Mouse (Mus musculus): ENCODE results near the gene Gdf11. TPM values are rescaled to one million over a fixed set of nuclear protein-coding genes. Genes with fewer than 3 reads are reported as not detected.
A peak's percentile ranks its signal among the peaks of the same experiment; 100 is the strongest.

Gdf11 gene
- polyA plus RNA-seq (2014; fragmentation: Nextera tagmentation; extraction: Ambion mirVana), result 10.0 and 10.2 TPM in 2 replicates

- under 1% methylated on average over 69 of the region's 89 CpGs for WGBS
- H3K9me3 ChIP-seq (ENCODE audit: control insufficient read depth, low read length), result no peaks in the 10 kb centered on the region
- ATAC-seq (ENCODE audit: low FRiP score) (peak; percentile 88), DNase-seq (ENCODE audit: low spot score, missing footprints) (peak; percentile 97)
- H3K4me3 ChIP-seq (ENCODE audit: low read depth, low read length), result peak within 1 kb of the TSS; percentile 77
- peak within 1 kb of the TSS; percentile 92 for H3K27ac ChIP-seq (ENCODE audit: low read depth, low read length)
- H3K9ac ChIP-seq (ENCODE audit: low read length), result peak within 1 kb of the TSS; percentile 87
- H3K36me3 ChIP-seq (ENCODE audit: control insufficient read depth, insufficient read depth, low read length), result 0 out of 2 replicates have a peak, but pooled peaks cover 4% of the 10 kb centered on the region
- H3K4me1 ChIP-seq (ENCODE audit: control insufficient read depth, insufficient read depth, low read length), result peaks cover 28% of the 10 kb centered on the region
- H3K27me3 ChIP-seq (ENCODE audit: control insufficient read depth, insufficient read depth, low read length), result peaks cover 6% of the 10 kb centered on the region; the same call in 1 of the 2 replicates
- peak within 1 kb of the TSS; percentile 65 for H3K4me2 ChIP-seq
Measured at GRCm38 (mm10) chr10:128891296-128892094, at the start of gene Gdf11. Gdf11 (minus strand) TSS chr10:128891718.

DNA sequence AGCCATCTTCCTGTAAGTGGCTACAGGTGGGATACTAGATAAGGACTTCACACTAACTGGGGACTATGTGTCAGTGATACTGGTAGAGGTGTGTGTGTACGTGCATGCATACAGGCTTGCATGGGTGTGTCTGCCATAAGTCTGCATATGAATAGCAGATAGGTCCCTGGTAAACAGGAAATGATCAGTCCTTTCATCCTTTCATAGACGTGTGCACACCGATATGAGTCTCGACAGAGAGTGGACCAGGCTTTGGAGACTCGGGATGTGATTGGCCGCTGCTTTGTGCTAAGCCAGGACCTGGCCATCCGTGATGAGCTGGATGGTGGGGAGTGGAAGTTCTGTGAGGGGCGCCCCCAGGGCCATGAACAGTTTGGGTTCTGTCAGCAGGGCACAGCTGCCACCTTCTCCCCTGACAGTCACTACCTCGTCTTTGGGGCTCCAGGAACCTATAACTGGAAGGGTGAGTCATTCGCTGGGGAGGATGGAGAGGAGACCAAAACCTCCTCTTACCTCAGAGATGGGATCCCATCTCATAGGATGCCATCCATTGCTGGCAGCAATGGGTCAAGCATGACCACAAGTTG, 49.0 kb upstream of the Gdf11 start:
- 81% methylated on average over 10 of the region's 10 CpGs for WGBS
- DNase-seq (ENCODE audit: low spot score, missing footprints) (peak; percentile 62), ATAC-seq (ENCODE audit: low FRiP score) (no peak)
- Histone ChIP-seq H3K4me3 (ENCODE audit: low read depth, low read length) (no peak overlapping the region), H3K27ac (ENCODE audit: low read depth, low read length) (no peak overlapping the region), H3K27me3 (ENCODE audit: control insufficient read depth, insufficient read depth, low read length) (no peaks in the 10 kb centered on the region; the same call in 1 of the 2 replicates), H3K36me3 (ENCODE audit: control insufficient read depth, insufficient read depth, low read length) (no peaks in the 10 kb centered on the region), H3K9ac (ENCODE audit: low read length) (no peak overlapping the region), H3K4me2 (no peak overlapping the region), H3K4me1 (ENCODE audit: control insufficient read depth, insufficient read depth, low read length) (no peaks in the 10 kb centered on the region), H3K9me3 (ENCODE audit: control insufficient read depth, low read length) (no peaks in the 10 kb centered on the region)

DNA sequence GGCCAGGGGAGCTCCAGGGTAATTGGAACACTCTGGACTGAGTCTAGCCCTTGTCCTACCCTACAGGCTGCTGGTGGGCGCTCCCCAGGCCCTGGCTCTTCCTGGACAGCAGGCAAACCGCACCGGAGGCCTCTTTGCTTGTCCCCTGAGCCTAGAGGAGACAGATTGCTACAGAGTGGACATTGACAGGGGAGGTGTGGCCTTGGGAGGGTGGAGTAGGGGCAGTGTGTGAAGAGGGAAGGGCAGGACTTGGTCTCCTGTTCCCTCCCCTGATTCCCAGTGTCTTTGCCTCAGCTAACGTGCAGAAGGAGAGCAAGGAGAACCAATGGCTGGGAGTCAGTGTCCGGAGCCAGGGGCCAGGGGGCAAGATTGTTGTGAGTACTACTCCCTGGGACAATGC, 47.5 kb upstream of the Gdf11 start:
- Histone ChIP-seq H3K4me2 (no peak overlapping the region), H3K9ac (ENCODE audit: low read length) (no peak overlapping the region), H3K9me3 (ENCODE audit: control insufficient read depth, low read length) (no peaks in the 10 kb centered on the region), H3K27me3 (ENCODE audit: control insufficient read depth, insufficient read depth, low read length) (peaks cover 15% of the 10 kb centered on the region), H3K27ac (ENCODE audit: low read depth, low read length) (no peak overlapping the region), H3K36me3 (ENCODE audit: control insufficient read depth, insufficient read depth, low read length) (no peaks in the 10 kb centered on the region), H3K4me3 (ENCODE audit: low read depth, low read length) (no peak overlapping the region), H3K4me1 (ENCODE audit: control insufficient read depth, insufficient read depth, low read length) (peaks cover 3% of the 10 kb centered on the region; the same call in 1 of the 2 replicates)
- 66% methylated on average over 5 of the region's 5 CpGs for WGBS
- DNase-seq (ENCODE audit: low spot score, missing footprints), result no peak
- ATAC-seq (ENCODE audit: low FRiP score), result no peak

DNA sequence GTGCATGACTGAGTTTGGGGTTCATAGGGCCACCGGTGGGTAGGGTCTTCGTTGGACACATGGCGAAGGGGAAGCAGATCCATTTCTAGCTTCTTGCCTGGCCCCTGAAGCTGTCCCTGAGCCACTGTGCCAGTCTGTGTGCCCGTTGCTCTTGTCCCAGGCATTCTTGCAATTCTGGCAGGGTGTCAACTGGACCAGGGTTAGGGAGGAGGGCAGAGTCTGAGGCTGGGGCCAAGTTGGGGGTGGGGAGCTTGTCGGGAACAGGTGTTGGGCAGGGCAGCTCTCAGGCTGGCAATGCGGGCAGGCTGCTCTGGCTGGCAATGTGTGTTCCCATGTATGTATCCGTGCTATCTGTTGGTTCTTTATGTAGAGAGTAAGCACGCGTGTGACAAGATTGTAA, 46.9 kb upstream of the Gdf11 start:
- Histone ChIP-seq H3K9me3 (ENCODE audit: control insufficient read depth, low read length) (no peaks in the 10 kb centered on the region), H3K27me3 (ENCODE audit: control insufficient read depth, insufficient read depth, low read length) (peaks cover 20% of the 10 kb centered on the region), H3K4me2 (no peak overlapping the region), H3K4me3 (ENCODE audit: low read depth, low read length) (no peak overlapping the region), H3K4me1 (ENCODE audit: control insufficient read depth, insufficient read depth, low read length) (peaks cover 7% of the 10 kb centered on the region), H3K36me3 (ENCODE audit: control insufficient read depth, insufficient read depth, low read length) (no peaks in the 10 kb centered on the region), H3K27ac (ENCODE audit: low read depth, low read length) (no peak overlapping the region), H3K9ac (ENCODE audit: low read length) (no peak overlapping the region)
- DNase-seq (ENCODE audit: low spot score, missing footprints) (peak; percentile 21), ATAC-seq (ENCODE audit: low FRiP score) (no peak)
- 85% methylated on average over 9 of the region's 9 CpGs for WGBS

DNA sequence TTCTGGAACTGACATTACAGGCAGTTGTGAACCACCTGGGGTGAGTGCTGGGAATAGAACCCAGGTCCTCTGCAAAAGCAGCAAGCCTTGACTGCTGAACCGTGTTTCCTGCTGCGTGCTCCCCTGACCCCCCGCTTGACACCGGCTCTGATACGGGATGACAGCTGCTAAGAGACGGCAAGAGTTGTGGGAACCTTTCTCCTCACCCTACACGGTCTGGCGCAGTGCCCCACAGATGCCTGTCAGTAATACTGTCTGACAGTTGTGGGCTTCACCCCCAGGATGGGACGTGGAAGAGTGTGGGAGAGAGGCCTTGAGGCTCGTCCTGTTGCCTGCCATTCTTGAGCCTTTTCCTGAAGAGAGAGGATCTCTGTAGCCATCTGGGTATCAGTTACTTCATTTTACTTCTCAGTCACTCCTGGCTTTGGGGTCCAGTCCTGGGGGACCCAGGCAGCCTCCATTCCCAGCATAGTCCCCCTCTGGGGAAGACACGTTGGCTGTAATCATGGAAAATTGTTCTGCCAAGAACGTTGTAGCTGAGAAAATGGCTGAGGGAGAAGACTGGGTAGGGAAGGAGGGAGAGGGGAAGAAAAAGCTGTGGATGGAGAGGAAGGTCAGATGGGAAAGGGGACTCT, 46.4 kb upstream of the Gdf11 start:
- Histone ChIP-seq H3K27ac (ENCODE audit: low read depth, low read length) (no peak overlapping the region), H3K9ac (ENCODE audit: low read length) (no peak overlapping the region), H3K4me1 (ENCODE audit: control insufficient read depth, insufficient read depth, low read length) (peaks cover 7% of the 10 kb centered on the region), H3K4me3 (ENCODE audit: low read depth, low read length) (no peak overlapping the region), H3K27me3 (ENCODE audit: control insufficient read depth, insufficient read depth, low read length) (peaks cover 25% of the 10 kb centered on the region), H3K9me3 (ENCODE audit: control insufficient read depth, low read length) (no peaks in the 10 kb centered on the region), H3K4me2 (no peak overlapping the region), H3K36me3 (ENCODE audit: control insufficient read depth, insufficient read depth, low read length) (no peaks in the 10 kb centered on the region)
- ATAC-seq (ENCODE audit: low FRiP score) (no peak), DNase-seq (ENCODE audit: low spot score, missing footprints) (peak; percentile 26)
- 77% methylated on average over 12 of the region's 12 CpGs for WGBS

- no peak overlapping the region for H3K4me2 ChIP-seq
- H3K4me1 ChIP-seq (ENCODE audit: control insufficient read depth, insufficient read depth, low read length), result peaks cover 7% of the 10 kb centered on the region
- no peaks in the 10 kb centered on the region for H3K9me3 ChIP-seq (ENCODE audit: control insufficient read depth, low read length)
- no peak overlapping the region for H3K27ac ChIP-seq (ENCODE audit: low read depth, low read length)
- WGBS, result 78% methylated on average over 8 of the region's 8 CpGs
- H3K36me3 ChIP-seq (ENCODE audit: control insufficient read depth, insufficient read depth, low read length), result no peaks in the 10 kb centered on the region
- ATAC-seq (ENCODE audit: low FRiP score) (no peak), DNase-seq (ENCODE audit: low spot score, missing footprints) (no peak)
- H3K9ac ChIP-seq (ENCODE audit: low read length), result no peak overlapping the region
- no peak overlapping the region for H3K4me3 ChIP-seq (ENCODE audit: low read depth, low read length)
- peaks cover 36% of the 10 kb centered on the region for H3K27me3 ChIP-seq (ENCODE audit: control insufficient read depth, insufficient read depth, low read length)
Measured at GRCm38 (mm10) chr10:128935826-128936440, 44.4 kb upstream of the Gdf11 start.

DNA sequence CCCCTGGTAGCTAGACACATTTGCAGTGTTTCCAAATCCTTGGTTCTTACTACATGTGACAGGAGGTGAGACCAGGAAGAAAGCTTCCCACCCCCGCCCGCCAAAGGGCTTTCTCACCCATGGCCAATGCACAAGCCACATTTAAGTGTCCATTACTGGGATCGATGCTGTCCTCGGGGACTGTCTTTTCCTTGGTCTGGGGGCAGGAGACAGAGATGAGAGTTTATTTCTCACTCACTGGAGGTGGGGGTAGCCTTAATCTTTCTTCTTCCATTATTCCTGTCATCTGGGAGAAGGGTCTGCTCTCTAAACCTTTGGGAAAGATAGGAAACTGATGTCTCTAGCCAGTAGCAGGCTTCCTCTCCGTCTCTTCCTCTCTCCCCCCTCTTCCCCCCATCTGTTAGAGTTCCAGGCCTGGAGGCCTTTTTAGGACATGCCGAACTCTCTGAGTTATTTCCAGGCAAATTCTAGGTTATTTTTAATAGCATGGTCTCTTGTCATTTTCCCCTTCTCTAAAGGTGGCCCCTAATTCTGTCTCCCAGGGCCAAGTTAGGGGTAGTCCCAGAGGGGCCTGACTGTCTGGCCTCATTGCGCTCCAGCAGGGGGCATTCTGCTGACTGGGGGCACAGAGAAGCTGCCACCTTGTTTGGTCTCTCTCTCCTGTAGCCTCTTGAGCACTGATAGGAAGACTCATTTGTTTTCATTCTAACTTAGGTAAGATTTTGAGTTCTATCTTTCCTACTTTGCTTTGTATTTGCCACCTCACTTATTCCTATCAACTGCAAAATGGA, 43.7 kb upstream of the Gdf11 start:
- no peaks in the 10 kb centered on the region for H3K36me3 ChIP-seq (ENCODE audit: control insufficient read depth, insufficient read depth, low read length)
- H3K9me3 ChIP-seq (ENCODE audit: control insufficient read depth, low read length), result no peaks in the 10 kb centered on the region
- H3K9ac ChIP-seq (ENCODE audit: low read length), result no peak overlapping the region
- DNase-seq (ENCODE audit: low spot score, missing footprints) (peak; percentile 81), ATAC-seq (ENCODE audit: low FRiP score) (no peak)
- 67% methylated on average over 7 of the region's 7 CpGs for WGBS
- H3K4me1 ChIP-seq (ENCODE audit: control insufficient read depth, insufficient read depth, low read length), result peaks cover 7% of the 10 kb centered on the region
- H3K4me3 ChIP-seq (ENCODE audit: low read depth, low read length), result no peak overlapping the region
- no peak overlapping the region for H3K4me2 ChIP-seq
- no peak overlapping the region for H3K27ac ChIP-seq (ENCODE audit: low read depth, low read length)
- peaks cover 36% of the 10 kb centered on the region for H3K27me3 ChIP-seq (ENCODE audit: control insufficient read depth, insufficient read depth, low read length)

GRCm38 (mm10) chr10:128933976-128934721, 42.6 kb upstream of the Gdf11 start:
- Histone ChIP-seq H3K4me1 (ENCODE audit: control insufficient read depth, insufficient read depth, low read length) (peaks cover 7% of the 10 kb centered on the region), H3K4me2 (peak overlapping the region; percentile 82), H3K4me3 (ENCODE audit: low read depth, low read length) (peak overlapping the region; percentile 42), H3K27ac (ENCODE audit: low read depth, low read length) (no peak overlapping the region), H3K36me3 (ENCODE audit: control insufficient read depth, insufficient read depth, low read length) (no peaks in the 10 kb centered on the region), H3K9me3 (ENCODE audit: control insufficient read depth, low read length) (no peaks in the 10 kb centered on the region), H3K9ac (ENCODE audit: low read length) (peak overlapping the region; percentile 54), H3K27me3 (ENCODE audit: control insufficient read depth, insufficient read depth, low read length) (peaks cover 36% of the 10 kb centered on the region)
- ATAC-seq (ENCODE audit: low FRiP score) (peak; percentile 57), DNase-seq (ENCODE audit: low spot score, missing footprints) (peak; percentile 89)
- 4% methylated on average over 21 of the region's 21 CpGs for WGBS
